Mouse (Mus musculus) B cell, adult 2 months (primary cell): ENCODE results near the gene Zfp57.
"Not testable (repeated sequence)": the region's sequence is repeated elsewhere in the genome, so short reads cannot be mapped to it uniquely, and the experiment has no call there.

ENCODE experiments used
- DNase-seq, 2 experiments: peaks; one replicate each; pipeline ENCODE4 v3.0.0; 2022

Gene Zfp57

GRCm38 (mm10) chr17:36997033-36997735 lies 3.8 kb upstream of the Zfp57 start:
- DNase-seq = peak; percentile 66 to 67

DNA sequence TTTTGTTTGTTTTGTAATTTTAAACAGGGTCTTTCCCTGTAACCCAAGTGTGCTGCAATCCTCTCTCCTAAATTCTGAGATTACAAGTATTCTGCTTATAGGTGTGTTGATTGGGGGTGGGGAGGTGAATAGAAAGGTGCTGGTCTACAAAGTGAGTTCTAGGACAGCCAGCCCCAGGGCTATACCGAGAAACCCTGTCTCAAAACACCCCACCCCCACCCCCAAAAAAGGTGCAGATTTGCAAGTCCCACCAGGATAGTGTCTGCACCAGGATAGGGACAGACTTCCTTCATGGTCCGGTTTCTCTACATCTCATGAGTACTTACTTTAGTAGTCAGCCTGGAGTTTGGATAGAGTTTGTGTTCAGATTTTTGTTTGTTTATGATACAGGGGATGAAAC lies 2.5 kb upstream of the Zfp57 start:
- DNase-seq = no peak

DNA sequence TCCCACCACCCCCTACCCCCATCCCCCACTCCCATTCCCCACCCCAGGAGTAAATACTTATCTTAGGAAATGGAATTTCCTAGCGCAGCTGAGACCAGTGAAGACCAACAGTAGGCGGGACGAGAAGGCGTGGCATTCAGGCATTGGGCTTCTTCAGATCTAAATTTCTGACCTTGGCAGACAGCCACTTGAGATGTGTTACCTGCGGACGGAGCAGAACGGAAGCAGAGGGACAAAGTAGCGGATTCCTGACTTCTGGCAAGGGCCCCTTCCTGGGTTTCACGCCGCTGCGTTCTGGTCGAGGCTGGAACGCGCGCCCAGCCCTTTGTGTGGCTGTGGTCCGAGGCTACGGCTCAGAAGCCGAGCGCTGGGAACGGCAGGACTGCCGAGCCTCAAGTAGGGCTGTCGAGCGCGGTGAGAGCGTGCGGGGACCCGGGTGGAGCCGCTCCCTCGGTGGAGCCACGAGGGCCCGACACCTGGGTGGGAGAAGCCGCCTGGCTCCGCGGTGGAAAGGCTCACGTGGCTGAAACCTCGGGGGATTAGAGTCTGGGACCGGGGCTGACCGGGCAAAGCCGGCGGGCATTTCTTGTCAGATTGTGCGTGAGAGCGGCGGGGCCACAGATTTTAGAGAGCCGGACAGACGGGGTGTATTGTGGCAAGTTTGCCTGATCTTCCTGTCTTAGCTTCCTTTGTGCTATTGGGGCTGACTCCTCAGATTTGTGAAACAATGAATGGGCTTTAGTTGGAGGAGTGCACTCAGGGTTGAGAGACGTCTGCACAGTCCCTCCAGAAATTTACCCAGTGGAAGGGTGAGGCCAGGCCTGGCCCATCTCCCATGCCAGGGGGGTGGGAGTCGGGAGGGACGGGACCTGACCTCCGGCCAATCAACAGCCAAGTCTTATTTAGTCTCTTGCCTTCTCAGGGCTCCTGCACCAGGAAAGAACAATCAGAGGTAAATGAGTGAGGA lies 1.7 kb downstream of the Zfp57 start:
- DNase-seq = peak in 1 of 2 experiments; percentile 3

- no peak for DNase-seq
Observed at GRCm38 (mm10) chr17:37003366-37003765, 2.4 kb downstream of the Zfp57 start.

GRCm38 (mm10) chr17:37008161-37008560 lies 7.2 kb downstream of the Zfp57 start:
- DNase-seq = no peak

DNA sequence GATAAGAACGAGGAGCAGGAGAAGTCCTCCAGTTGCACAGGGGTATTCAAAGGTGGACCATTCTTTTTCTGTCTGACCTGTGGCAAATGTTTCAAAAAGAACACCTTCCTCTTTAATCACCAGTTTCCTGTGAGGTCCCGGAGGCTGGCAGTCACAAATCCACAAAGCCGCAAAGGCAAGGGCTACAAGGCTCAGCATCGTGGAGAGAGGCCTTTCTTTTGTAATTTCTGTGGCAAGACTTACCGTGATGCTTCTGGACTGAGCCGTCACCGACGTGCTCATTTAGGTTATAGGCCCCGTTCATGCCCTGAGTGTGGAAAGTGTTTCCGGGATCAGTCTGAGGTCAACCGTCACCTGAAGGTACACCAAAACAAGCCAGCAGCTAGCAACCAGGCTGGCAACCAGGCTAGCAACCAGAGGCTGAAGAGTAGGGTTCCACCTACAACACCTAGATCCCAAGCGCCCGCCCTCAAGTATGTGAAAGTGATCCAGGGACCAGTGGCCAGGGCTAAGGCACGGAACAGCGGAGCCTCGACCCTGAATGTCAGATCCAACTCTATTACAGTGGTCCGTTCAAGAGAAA lies 8.6 kb downstream of the Zfp57 start:
- DNase-seq = no peak

- DNase-seq = no peak
Observed at GRCm38 (mm10) chr17:37011719-37012118, 10.8 kb downstream of the Zfp57 start.

- no peak for DNase-seq
Observed at GRCm38 (mm10) chr17:37012141-37012540, 11.2 kb downstream of the Zfp57 start.

DNA sequence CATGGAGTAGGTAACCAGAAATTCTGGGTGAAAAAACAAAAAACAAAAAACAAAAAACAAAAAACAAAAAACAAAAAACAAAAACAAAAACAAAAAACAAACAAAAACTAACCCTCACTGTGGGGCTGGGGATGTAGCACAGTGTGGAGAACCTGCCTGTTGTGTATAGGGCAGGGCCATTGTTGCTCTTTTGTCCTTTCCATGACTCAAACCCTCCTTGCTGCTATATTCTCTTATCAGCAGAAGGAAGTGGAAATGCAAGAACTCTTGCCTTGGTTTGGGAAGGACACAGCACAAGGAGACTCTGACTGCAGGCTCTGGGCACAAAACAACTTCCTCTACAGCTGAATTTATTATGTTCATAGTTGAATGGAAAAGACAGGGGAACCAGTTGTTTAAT lies 15.4 kb downstream of the Zfp57 start:
- no peak for DNase-seq

DNA sequence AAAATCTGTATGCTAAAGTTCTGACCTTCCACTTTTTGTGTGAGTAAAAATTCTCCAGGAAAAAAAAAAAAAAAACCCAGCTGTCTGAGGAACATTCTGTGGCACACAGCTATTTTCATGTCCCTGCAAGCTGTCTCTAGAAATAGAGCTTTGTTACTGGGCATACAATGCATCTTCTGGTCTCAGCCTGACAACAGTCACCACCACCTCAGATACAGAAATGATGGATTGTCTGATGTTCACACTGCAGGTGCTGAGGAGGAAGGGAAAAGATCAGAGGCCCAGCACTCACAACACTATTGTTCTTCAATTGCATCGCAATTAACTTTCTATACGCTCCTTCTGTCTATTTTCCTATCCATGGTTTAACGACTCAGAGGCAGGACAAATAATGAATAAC lies 17.4 kb downstream of the Zfp57 start:
- no peak for DNase-seq

GRCm38 (mm10) chr17:37019242-37019641 lies 18.3 kb downstream of the Zfp57 start:
- not testable (repeated sequence) for DNase-seq

GRCm38 (mm10) chr17:37022628-37023576 lies 21.9 kb downstream of the Zfp57 start, which contains the start of gene Mog:
TSS of gene Mog (minus strand) at chr17:37023398.
- DNase-seq = no peak

DNA sequence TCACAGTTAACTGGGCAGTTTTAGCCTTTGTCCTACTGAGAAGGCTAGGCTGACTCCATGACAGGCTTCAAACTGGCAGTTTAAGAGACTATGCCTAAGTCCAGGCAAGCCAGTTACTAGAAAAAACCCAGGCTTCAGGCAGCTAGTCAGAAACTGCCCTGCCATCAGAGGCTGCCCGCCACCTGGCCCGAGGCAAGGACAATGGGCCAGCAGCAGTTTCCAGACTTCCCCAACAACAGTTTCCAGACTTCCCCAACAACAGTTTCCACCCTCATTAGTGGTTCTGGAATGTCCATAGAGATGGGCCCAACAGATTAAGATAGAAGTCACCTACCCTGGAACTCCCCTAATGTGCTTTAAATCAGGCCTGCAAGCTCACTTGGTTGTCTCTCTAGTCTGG lies 25.5 kb downstream of the Zfp57 start:
- no peak for DNase-seq

DNA sequence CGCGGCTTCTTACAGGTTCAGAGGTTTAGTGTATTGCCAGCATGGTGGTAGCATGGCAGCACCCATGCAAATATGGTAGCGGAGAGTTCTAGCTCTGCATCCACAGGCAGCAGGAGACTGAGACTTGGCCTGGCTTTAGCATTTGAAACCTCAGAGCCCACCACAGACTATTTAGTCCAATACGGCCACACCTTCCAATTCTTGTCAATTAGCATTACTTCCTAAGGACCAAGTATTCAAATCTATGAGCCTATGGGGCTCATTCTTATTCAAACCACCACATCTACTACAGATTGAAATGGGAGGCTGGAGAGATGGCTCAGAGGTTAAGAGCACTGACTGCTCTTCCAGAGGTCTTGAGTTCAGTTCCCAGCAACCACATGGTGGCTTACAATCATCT lies 26.5 kb downstream of the Zfp57 start:
- DNase-seq = no peak

DNA sequence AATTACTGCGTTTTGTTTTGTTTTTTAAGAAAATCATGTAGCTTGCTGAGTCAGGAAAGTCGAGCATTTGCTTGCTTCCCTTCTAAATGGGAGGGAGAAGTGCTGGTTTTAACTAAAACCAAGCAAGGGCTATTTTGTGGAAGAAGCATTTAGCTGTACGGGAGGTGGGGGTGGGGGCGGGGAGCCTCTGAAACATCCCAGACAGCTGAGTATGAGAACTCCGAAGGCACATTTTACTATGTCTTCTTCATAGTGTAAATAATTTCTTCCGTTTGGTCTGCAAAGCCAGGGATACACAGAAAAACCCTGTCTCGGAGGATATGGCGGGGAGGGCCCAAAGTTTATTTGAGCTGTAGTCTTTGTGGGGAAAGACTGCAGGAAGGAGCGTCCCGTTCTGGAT lies 27.2 kb downstream of the Zfp57 start:
- no peak for DNase-seq

- peak; percentile 85 to 86 for DNase-seq
Observed at GRCm38 (mm10) chr17:37028683-37029120, 27.7 kb downstream of the Zfp57 start.

DNA sequence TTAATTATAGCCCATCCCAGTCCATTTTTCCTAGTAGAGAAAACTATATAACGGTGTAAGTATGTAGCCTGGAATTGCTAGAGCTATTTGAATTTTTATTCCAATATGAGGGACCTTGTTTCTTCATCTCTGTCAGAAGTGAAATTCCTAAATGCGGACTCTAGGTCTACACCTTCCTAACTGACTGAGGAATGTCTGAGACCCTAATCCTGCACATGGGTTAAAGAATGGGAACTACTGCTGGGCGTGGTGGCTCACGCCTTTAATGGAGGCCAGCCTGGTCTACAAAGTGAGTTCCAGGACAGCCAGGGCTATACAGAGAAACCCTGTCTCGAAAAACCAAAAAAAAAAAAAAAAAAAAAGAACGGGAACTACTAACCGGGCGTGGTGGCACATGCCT lies 28.2 kb downstream of the Zfp57 start:
- no peak for DNase-seq

- DNase-seq = no peak
Observed at GRCm38 (mm10) chr17:37039127-37039894, 38.3 kb downstream of the Zfp57 start.

DNA sequence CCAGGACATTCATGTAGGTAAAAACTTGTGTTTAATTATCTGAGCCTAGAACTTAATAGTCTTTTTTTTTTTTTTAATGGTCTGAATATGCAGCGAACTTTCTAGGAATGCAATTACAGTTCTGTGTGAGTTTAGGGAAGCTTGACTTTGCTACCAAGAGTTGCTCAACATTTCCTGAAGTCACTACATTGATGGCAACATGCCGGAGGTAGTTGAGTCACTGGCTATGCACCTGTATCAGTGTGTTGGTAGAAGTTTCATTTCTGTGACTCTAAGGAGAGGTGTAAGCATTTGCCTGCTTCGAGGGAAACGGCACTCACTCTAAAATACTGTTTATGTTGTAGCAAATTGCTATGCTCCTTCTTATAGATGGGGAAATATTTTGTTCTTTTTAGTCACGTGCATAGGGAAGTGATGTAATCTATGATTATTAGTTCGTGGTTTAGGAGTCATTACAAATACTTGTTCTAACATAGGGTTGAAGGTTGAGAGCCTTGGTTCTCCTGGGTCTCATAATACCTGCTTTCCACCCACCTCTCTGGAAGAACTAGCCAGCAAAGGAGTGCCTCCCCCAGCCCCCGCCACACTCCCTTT lies 43.8 kb downstream of the Zfp57 start:
- no peak for DNase-seq

DNA sequence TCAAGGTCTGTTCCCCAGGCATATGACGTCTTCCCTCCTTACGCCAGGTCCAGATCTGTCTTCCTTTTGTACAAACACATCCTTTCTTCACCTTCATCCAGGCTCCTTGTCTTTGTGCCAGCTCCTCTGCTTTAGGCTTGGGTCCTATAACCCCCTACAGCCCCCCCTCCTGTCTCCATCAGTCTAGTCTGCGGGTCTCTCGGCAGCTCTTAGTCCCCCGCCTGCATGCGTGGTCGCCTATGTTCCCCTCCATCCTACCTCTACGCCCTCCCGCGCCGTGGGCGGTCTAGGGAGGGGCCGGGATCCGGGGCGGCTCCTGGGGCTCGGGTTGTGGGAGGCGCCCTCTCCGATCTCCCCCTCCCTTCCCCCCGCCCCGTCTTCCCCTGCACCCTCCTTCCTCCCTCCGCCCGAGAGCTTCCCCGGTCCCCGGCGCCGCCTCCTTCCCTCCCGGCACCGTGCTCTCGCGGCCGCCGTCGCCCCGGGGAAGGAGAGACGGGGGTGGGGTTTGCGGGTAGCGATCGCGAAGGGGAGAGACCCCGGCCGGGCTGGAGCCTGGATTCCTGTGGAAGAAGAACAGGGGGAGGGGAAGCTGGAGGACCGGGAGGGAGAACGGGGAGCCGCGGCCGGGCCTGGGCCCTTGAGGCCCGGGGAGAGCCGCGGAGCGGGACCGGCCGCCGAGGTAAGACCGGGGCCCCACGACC lies 44.8 kb downstream of the Zfp57 start, which contains the start of gene Gabbr1:
Gene Gabbr1 (plus strand): TSS at position 356 of the 701 bp plus-strand sequence.
- peak; percentile 64 to 65 for DNase-seq
